Mouse (Mus musculus) thymus, adult 2 months (tissue): ENCODE measurements around the gene Slc50a1. TPM values are rescaled to one million over a fixed set of nuclear protein-coding genes. Genes with fewer than 3 reads are reported as not detected.

Experiments
- DNase-seq: peaks from one replicate; pipeline ENCODE4 v3.0.0; 2021
- H3K27ac ChIP-seq: fragments of 200-500 bp; 2 replicates; pipeline ENCODE4 v1.5.1; 2012; ENCODE audit warnings: low read length, control low read depth; ENCODE audit not compliant: control insufficient read depth, insufficient read depth
- H3K27me3 ChIP-seq: fragments of 200-500 bp; 2 replicates; pipeline ENCODE4 v1.6.1; 2012; ENCODE audit warnings: mild to moderate bottlenecking, low read length, moderate library complexity, mixed read lengths; ENCODE audit not compliant: control insufficient read depth, insufficient read depth
- H3K36me3 ChIP-seq: fragments of 200-500 bp; 2 replicates; pipeline ENCODE4 v1.6.1; 2012; ENCODE audit warnings: mild to moderate bottlenecking, low read length, moderate library complexity; ENCODE audit not compliant: control insufficient read depth, insufficient read depth
- H3K4me1 ChIP-seq: fragments of 200-500 bp; replicated peaks from 2 replicates; pipeline ENCODE4 v1.6.1; 2012; ENCODE audit warnings: low read length; ENCODE audit not compliant: control insufficient read depth, insufficient read depth
- H3K4me3 ChIP-seq: fragments of 200-500 bp; 2 replicates; pipeline ENCODE4 v1.5.1; 2012; ENCODE audit warnings: mild to moderate bottlenecking, low read length, control low read depth, moderate library complexity; ENCODE audit not compliant: control insufficient read depth, insufficient read depth
- CTCF ChIP-seq: fragments of 200-500 bp; IDR thresholded peaks from 2 replicates; pipeline ENCODE4 v1.5.1; 2012; ENCODE audit warnings: mild to moderate bottlenecking, control low read depth, low read length, moderate library complexity, borderline replicate concordance; ENCODE audit not compliant: control insufficient read depth, poor library complexity, insufficient read depth; ENCODE audit errors: extremely low read depth
- POLR2A ChIP-seq: fragments of 200-500 bp; IDR thresholded peaks from 2 replicates; pipeline ENCODE4 v1.6.1; 2012; ENCODE audit warnings: mild to moderate bottlenecking, low read length, control low read depth, moderate library complexity; ENCODE audit not compliant: control insufficient read depth, poor library complexity, insufficient read depth; ENCODE audit errors: extremely low read depth
- WGBS: fragments of 180-500 bp; shearing (Covaris S2); methylation state at CpG from one replicate; pipeline ENCODE4 v1.1.7; 2018; 5-methylcytosine and 5-hydroxymethylcytosine counted together
- polyA plus RNA-seq: library from polyadenylated mRNA; depleted of rRNA; stranded (reverse); fragments of >200 nt; gene quantifications from 2 replicates; pipeline ENCODE4 v1.2.3, GENCODE M21; 2012

Gene Slc50a1
- polyA plus RNA-seq, 1 experiment = 251 TPM

GRCm38 (mm10) chr3:89315930-89316831, 45.8 kb upstream of the Slc50a1 start:
- WGBS = 17% methylated on average over 40 of the region's 40 CpGs
- Histone ChIP-seq H3K4me3 (no peak overlapping the region), H3K27ac (no peak overlapping the region), H3K27me3 (peaks cover 34% of the 10 kb centered on the region), H3K36me3 (no peaks in the 10 kb centered on the region), H3K4me1 (peaks cover 30% of the 10 kb centered on the region)
- peak; percentile 20 for DNase-seq
- TF ChIP-seq CTCF (no peak), POLR2A (no peak)

- 9% methylated on average over 26 of the region's 26 CpGs for WGBS
- H3K4me1 ChIP-seq = peaks cover 22% of the 10 kb centered on the region
- no peak overlapping the region for H3K4me3 ChIP-seq
- peak; percentile 75; the same call in 1 of the 2 replicates for TF ChIP-seq CTCF
- TF ChIP-seq POLR2A = no peak
- no peaks in the 10 kb centered on the region for H3K36me3 ChIP-seq
- peak; percentile 62 for DNase-seq
- H3K27ac ChIP-seq = no peak overlapping the region
- peaks cover 26% of the 10 kb centered on the region for H3K27me3 ChIP-seq
Observed at GRCm38 (mm10) chr3:89315195-89315929, 45.0 kb upstream of the Slc50a1 start.

DNA sequence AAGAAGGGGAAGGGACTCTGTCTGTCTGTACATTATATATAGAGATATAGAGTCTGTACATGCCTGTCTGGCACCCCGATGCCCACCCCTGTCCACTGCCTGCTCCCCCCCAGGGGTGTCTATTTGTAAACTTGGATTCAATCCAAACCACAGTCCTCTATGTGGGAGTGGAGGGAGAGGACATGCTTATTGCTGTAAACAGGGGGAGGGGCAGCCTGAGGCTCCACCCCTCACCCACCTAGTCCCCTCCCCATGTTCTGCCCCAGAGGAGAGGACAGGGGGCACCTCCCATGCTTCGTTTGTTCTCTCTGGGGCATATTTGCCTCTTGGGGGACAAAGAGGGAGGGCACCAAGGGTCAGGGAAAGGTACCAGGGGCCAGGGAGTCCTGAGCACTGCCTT, 44.4 kb upstream of the Slc50a1 start:
- no peaks in the 10 kb centered on the region for H3K36me3 ChIP-seq
- TF ChIP-seq CTCF = no peak
- no peak for TF ChIP-seq POLR2A
- WGBS = 63% methylated on average over 2 of the region's 2 CpGs
- H3K27ac ChIP-seq = no peak overlapping the region
- DNase-seq = no peak
- no peak overlapping the region for H3K4me3 ChIP-seq
- peaks cover 20% of the 10 kb centered on the region for H3K27me3 ChIP-seq
- H3K4me1 ChIP-seq = peaks cover 17% of the 10 kb centered on the region

DNA sequence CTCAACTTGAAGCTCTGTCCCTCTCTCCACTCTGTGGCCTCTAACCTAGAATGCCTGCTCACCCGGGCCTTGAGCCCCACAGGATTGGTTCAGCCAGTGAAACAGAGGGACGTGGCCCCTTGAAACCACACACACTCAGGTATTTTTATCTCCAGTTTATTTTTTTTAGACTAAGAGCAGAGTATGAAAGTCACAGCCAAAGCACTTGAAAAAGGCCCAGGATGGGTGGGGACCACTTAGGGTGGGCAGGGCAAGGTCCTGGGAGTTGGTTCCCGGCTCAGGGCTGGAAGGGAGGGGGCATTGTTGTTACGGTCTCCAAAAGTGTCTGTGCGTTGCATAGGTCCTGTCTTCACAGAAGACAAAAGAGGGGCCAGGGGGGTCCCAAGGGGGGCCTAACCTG, 44.0 kb upstream of the Slc50a1 start:
- peaks cover 12% of the 10 kb centered on the region for H3K4me1 ChIP-seq
- H3K27me3 ChIP-seq = peaks cover 16% of the 10 kb centered on the region
- WGBS = 71% methylated on average over 5 of the region's 5 CpGs
- no peak for DNase-seq
- H3K4me3 ChIP-seq = no peak overlapping the region
- TF ChIP-seq CTCF = no peak
- no peak for TF ChIP-seq POLR2A
- no peak overlapping the region for H3K27ac ChIP-seq
- H3K36me3 ChIP-seq = no peaks in the 10 kb centered on the region

DNA sequence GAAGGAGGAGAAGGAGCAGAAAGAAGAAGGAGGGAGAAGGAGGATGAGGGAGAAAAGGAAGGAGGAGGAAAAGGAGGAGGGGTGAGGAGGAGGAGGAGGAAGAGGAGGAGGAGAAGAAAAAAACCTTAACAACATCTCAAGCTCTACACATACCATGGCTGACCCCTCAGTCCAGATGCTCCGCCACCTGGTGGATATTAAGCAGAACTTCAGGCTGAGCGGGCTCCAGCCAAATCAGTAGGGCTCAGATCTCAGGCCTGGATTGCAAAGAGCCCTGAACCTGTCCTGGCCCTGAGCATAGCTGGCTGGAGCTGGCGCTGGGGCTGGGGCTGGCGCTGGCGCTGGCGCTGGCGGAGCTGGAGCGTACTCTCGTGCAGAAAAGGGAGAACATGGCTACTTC, 37.7 kb upstream of the Slc50a1 start:
- H3K4me3 ChIP-seq = no peak overlapping the region
- DNase-seq = peak; percentile 54
- no peaks in the 10 kb centered on the region for H3K27me3 ChIP-seq
- H3K27ac ChIP-seq = no peak overlapping the region
- TF ChIP-seq POLR2A (no peak), CTCF (peak; percentile 76; the same call in 1 of the 2 replicates)
- peaks cover 8% of the 10 kb centered on the region for H3K4me1 ChIP-seq
- no peaks in the 10 kb centered on the region for H3K36me3 ChIP-seq
- WGBS = 9% methylated on average over 9 of the region's 9 CpGs

DNA sequence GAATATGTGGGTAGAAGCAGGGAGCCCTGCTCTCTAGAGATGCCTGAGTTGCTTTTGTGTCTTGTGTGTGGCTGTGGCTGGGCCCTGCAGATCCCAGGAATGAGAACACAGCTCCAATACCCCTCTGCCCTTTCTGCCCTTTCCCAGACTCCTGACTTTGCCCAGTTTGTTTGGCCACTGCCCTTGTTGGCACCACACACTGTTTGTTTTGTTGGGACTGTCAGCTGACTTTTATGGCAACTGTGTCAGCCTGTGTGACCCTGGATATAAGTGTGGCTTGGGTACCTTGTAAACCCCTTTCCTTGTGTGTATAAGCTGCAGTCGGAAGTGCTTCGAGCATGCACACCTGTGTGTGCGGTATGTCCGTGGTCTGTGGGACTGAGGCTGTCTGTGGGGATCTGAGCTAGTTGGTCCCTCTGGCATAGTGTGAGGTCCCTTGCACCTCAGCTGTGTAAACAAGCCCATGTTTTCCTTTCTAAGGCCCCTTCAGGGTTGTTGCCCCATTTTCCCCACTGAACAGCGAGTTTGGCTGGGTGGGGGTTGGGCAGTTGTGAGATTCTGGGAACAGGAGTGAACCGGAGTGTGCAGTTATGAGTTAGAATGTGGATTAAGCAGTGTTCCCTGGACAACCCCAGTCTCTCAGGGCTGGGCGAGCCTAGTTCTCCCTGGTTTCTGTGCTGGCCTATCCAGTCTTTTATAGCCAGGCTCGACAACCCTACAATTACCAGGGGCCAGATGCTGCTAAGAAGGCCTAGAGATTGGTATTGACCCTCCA, 35.4 kb upstream of the Slc50a1 start:
- Histone ChIP-seq H3K36me3 (no peaks in the 10 kb centered on the region), H3K4me1 (peaks cover 8% of the 10 kb centered on the region), H3K27ac (no peak overlapping the region), H3K4me3 (no peak overlapping the region), H3K27me3 (no peaks in the 10 kb centered on the region)
- no peak for TF ChIP-seq POLR2A
- no peak for TF ChIP-seq CTCF
- 69% methylated on average over 8 of the region's 8 CpGs for WGBS
- no peak for DNase-seq
